Mouse (Mus musculus) retina, postnatal 7 days (tissue): ENCODE measurements around the gene Gm20388.

Experiments used
- DNase-seq: peaks from one replicate; pipeline ENCODE4 v3.0.0-alpha.2; 2012; ENCODE audit warnings: low read depth, low spot score

Gene Gm20388

GRCm38 (mm10) chr8:122685097-122685861 is 2774.6 kb downstream of the Gm20388 start:
- DNase-seq, result no peak

GRCm38 (mm10) chr8:122686879-122687278 is 2776.2 kb downstream of the Gm20388 start:
- no peak for DNase-seq

GRCm38 (mm10) chr8:122689315-122689714 is 2778.7 kb downstream of the Gm20388 start:
- DNase-seq, result no peak

- DNase-seq, result no peak
These were observed 2780.4 kb downstream of the Gm20388 start for GRCm38 (mm10) chr8:122691018-122691417.

- DNase-seq, result no peak
These were observed 2781.5 kb downstream of the Gm20388 start for GRCm38 (mm10) chr8:122692152-122692551.

- DNase-seq, result no peak
These were observed 2784.9 kb downstream of the Gm20388 start for GRCm38 (mm10) chr8:122695438-122696042.

GRCm38 (mm10) chr8:122697181-122697581 is 2786.5 kb downstream of the Gm20388 start:
- no peak for DNase-seq

- DNase-seq, result no peak
These were observed 2786.9 kb downstream of the Gm20388 start for GRCm38 (mm10) chr8:122697586-122697985.

- no peak for DNase-seq
These were observed 2787.7 kb downstream of the Gm20388 start for GRCm38 (mm10) chr8:122698254-122698768.

GRCm38 (mm10) chr8:122699005-122699492 is 2788.4 kb downstream of the Gm20388 start, which contains the start of gene Cbfa2t3:
Gene Cbfa2t3, minus strand, starts transcription at chr8:122699109.
- DNase-seq, result no peak

GRCm38 (mm10) chr8:122700628-122701027 is 2790.0 kb downstream of the Gm20388 start:
- DNase-seq, result no peak

- DNase-seq, result no peak
These were observed 2791.0 kb downstream of the Gm20388 start for GRCm38 (mm10) chr8:122701441-122702185.

GRCm38 (mm10) chr8:122702301-122702941 is 2791.8 kb downstream of the Gm20388 start:
- no peak for DNase-seq

GRCm38 (mm10) chr8:122702957-122703356 is 2792.3 kb downstream of the Gm20388 start:
- DNase-seq, result no peak

- no peak for DNase-seq
These were observed 2794.0 kb downstream of the Gm20388 start for GRCm38 (mm10) chr8:122704612-122705011.

GRCm38 (mm10) chr8:122705901-122706561 is 2795.4 kb downstream of the Gm20388 start:
- no peak for DNase-seq

GRCm38 (mm10) chr8:122707184-122707583 is 2796.5 kb downstream of the Gm20388 start:
- DNase-seq, result no peak

- no peak for DNase-seq
These were observed 2798.9 kb downstream of the Gm20388 start for GRCm38 (mm10) chr8:122709340-122710111.

- no peak for DNase-seq
These were observed 2800.8 kb downstream of the Gm20388 start for GRCm38 (mm10) chr8:122711480-122711879.

- no peak for DNase-seq
These were observed 2801.3 kb downstream of the Gm20388 start for GRCm38 (mm10) chr8:122711891-122712365.
